Mouse (Mus musculus): ENCODE measurements around the gene Fam163a. TPM values are rescaled to one million over a fixed set of nuclear protein-coding genes. Genes with fewer than 3 reads are reported as not detected.
A peak's percentile ranks its signal among the peaks of the same experiment; 100 is the strongest.

Gene Fam163a
- polyA plus RNA-seq, 1 experiment from 2014 or later: 4.2 TPM

DNA sequence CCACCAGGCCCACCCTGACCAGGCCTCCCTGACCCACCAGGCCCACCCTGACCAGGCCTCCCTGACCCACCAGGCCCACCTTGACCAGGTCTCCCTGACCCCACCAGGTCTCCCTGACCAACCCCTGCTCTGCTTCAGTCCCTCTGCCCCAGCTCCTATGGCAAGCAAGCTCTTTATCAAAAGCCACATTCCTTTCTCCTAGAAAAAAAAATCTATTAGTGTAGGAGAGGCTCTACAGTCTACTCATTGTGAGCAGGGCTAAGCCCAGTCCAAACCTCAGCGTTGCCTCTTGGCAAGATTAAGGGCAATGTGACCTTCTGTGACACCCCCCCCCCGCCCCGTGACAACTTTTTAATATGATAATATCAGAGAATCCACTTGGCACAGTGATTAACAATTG is 120.2 kb downstream of the Fam163a start:
- no peaks in the 10 kb centered on the region for H3K9me3 ChIP-seq (replicated peaks; ENCODE audit: control insufficient read depth, low read length)
- no peaks in the 10 kb centered on the region for H3K4me1 ChIP-seq (ENCODE audit: control insufficient read depth, insufficient read depth, low read length)
- WGBS: 54% methylated on average over 3 of the region's 3 CpGs
- no peak for ATAC-seq (ENCODE audit: insufficient read depth, low FRiP score)
- no peak overlapping the region for H3K4me3 ChIP-seq (replicated peaks; ENCODE audit: low read length)
- no peaks in the 10 kb centered on the region for H3K36me3 ChIP-seq (ENCODE audit: control insufficient read depth, insufficient read depth, low read length)
- H3K9ac ChIP-seq (ENCODE audit: low read length): no peak overlapping the region
- H3K27ac ChIP-seq (ENCODE audit: low read length): no peak overlapping the region
- no peaks in the 10 kb centered on the region for H3K27me3 ChIP-seq (ENCODE audit: control insufficient read depth, insufficient read depth, low read length)
- H3K4me2 ChIP-seq (ENCODE audit: low read depth, low read length): no peak overlapping the region

DNA sequence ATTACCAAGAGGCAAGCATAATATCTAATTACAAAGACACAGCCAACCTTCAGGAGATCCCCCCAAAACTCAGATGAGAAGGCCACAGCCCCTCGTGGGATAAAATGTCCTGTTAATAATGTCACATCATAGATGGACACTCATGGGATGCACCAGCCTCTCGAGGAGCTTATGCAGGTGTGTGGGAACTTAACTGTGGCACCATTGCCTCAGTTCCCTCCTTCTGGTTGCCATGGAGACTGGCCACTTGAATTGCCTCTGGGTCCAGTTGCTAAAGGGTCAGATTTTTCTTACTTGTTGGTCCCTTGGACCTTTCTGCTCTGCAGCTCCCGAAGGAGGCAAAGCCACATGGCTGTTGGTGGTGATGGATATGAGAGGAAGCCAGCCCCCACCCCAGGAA is 127.2 kb downstream of the Fam163a start:
- no peak overlapping the region for H3K4me3 ChIP-seq (replicated peaks; ENCODE audit: low read length)
- H3K9me3 ChIP-seq (replicated peaks; ENCODE audit: control insufficient read depth, low read length): no peaks in the 10 kb centered on the region
- H3K4me1 ChIP-seq (ENCODE audit: control insufficient read depth, insufficient read depth, low read length): 0 out of 2 replicates have a peak, but pooled peaks cover 4% of the 10 kb centered on the region
- no peaks in the 10 kb centered on the region for H3K27me3 ChIP-seq (ENCODE audit: control insufficient read depth, insufficient read depth, low read length)
- no peak for ATAC-seq (ENCODE audit: insufficient read depth, low FRiP score)
- H3K27ac ChIP-seq (ENCODE audit: low read length): no peak overlapping the region
- 66% methylated on average over 3 of the region's 3 CpGs for WGBS
- H3K4me2 ChIP-seq (ENCODE audit: low read depth, low read length): no peak overlapping the region
- no peaks in the 10 kb centered on the region for H3K36me3 ChIP-seq (ENCODE audit: control insufficient read depth, insufficient read depth, low read length)
- no peak overlapping the region for H3K9ac ChIP-seq (ENCODE audit: low read length)

DNA sequence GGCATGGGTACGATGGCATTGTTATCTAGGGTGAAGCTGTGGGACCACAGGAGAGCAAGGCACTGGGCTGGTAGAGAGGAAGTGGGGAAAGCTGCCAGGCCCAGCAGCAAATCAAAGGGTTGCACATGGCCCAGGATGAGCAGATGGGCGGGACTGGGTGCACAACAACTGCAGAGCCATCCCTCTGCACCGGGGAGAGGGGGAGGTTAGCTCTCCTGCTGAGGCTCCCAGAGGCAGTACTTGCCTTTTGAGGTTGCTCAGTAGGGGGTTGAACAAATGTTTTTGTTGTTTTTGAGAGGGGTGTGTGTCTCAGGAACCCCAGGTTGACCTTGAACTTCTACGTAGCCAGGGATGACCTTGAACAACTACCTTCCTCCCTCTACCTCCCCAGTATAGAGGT is 128.4 kb downstream of the Fam163a start:
- Histone ChIP-seq H3K27me3 (ENCODE audit: control insufficient read depth, insufficient read depth, low read length) (no peaks in the 10 kb centered on the region), H3K4me2 (ENCODE audit: low read depth, low read length) (no peak overlapping the region), H3K4me3 (replicated peaks; ENCODE audit: low read length) (no peak overlapping the region), H3K36me3 (ENCODE audit: control insufficient read depth, insufficient read depth, low read length) (no peaks in the 10 kb centered on the region), H3K4me1 (ENCODE audit: control insufficient read depth, insufficient read depth, low read length) (0 out of 2 replicates have a peak, but pooled peaks cover 4% of the 10 kb centered on the region), H3K9me3 (replicated peaks; ENCODE audit: control insufficient read depth, low read length) (no peaks in the 10 kb centered on the region), H3K9ac (ENCODE audit: low read length) (no peak overlapping the region), H3K27ac (ENCODE audit: low read length) (no peak overlapping the region)
- ATAC-seq (ENCODE audit: insufficient read depth, low FRiP score): no peak
- 59% methylated on average over 4 of the region's 4 CpGs for WGBS

DNA sequence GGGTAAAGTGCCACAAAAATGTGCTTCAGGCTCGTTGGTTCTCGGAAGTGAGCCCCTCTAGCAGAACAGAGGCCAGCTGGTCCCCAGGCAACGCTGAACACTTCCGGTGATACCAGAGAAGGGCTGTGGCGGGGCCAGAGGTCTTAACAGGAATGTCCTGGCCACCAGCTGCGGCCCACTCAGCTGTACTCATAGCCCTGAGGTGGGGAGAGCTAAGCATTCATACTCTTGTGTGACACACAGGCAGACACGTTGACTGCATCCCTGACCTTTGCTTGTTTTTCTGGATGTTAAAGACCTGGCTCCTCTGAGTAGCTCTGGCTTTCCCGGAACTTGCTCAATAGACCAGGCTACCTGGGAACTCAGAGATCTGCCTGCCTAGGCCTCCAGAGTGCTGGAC is 130.3 kb downstream of the Fam163a start:
- Histone ChIP-seq H3K9me3 (replicated peaks; ENCODE audit: control insufficient read depth, low read length) (no peaks in the 10 kb centered on the region), H3K27ac (ENCODE audit: low read length) (no peak overlapping the region), H3K27me3 (ENCODE audit: control insufficient read depth, insufficient read depth, low read length) (no peaks in the 10 kb centered on the region), H3K4me3 (replicated peaks; ENCODE audit: low read length) (no peak overlapping the region), H3K4me2 (ENCODE audit: low read depth, low read length) (no peak overlapping the region), H3K4me1 (ENCODE audit: control insufficient read depth, insufficient read depth, low read length) (0 out of 2 replicates have a peak, but pooled peaks cover 4% of the 10 kb centered on the region), H3K36me3 (ENCODE audit: control insufficient read depth, insufficient read depth, low read length) (no peaks in the 10 kb centered on the region), H3K9ac (ENCODE audit: low read length) (no peak overlapping the region)
- WGBS: 39% methylated on average over 8 of the region's 8 CpGs
- ATAC-seq (ENCODE audit: insufficient read depth, low FRiP score): no peak

DNA sequence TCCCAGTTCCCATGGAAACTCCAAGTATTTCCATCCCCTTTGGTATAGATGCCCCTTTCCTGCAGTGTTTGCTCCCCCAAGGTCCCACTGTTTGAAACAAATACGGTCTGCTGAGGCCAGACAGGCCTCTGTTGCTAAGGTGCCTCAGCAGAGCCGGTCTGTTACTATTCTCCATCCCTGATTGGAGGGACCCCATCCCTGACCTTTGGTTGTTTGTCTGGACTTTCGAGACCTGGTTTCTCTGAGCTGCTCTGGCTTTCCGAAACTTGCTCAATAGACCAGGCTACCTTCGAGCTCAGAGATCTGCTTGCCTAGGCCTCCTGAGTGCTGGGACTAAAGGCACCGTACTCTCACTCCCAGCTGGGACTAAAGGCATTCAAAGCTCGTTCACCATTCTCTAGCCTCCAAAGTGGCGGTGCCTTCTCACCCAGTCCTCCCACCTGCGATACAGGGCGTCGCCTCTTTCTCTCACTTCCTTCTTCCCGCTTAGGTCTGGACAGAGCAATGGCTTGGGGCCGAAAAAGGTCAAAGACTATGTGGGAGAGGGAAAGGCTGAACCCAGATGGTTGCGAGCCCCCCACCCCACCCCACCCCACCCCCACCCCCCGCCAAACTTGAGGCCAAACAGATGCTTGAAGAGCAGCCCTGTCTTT is 131.5 kb downstream of the Fam163a start:
- no peak for ATAC-seq (ENCODE audit: insufficient read depth, low FRiP score)
- no peak overlapping the region for H3K27ac ChIP-seq (ENCODE audit: low read length)
- H3K27me3 ChIP-seq (ENCODE audit: control insufficient read depth, insufficient read depth, low read length): no peaks in the 10 kb centered on the region
- no peak overlapping the region for H3K4me3 ChIP-seq (replicated peaks; ENCODE audit: low read length)
- no peaks in the 10 kb centered on the region for H3K9me3 ChIP-seq (replicated peaks; ENCODE audit: control insufficient read depth, low read length)
- H3K9ac ChIP-seq (ENCODE audit: low read length): no peak overlapping the region
- H3K4me1 ChIP-seq (ENCODE audit: control insufficient read depth, insufficient read depth, low read length): 0 out of 2 replicates have a peak, but pooled peaks cover 4% of the 10 kb centered on the region
- no peak overlapping the region for H3K4me2 ChIP-seq (ENCODE audit: low read depth, low read length)
- H3K36me3 ChIP-seq (ENCODE audit: control insufficient read depth, insufficient read depth, low read length): no peaks in the 10 kb centered on the region
- 54% methylated on average over 15 of the region's 15 CpGs for WGBS

DNA sequence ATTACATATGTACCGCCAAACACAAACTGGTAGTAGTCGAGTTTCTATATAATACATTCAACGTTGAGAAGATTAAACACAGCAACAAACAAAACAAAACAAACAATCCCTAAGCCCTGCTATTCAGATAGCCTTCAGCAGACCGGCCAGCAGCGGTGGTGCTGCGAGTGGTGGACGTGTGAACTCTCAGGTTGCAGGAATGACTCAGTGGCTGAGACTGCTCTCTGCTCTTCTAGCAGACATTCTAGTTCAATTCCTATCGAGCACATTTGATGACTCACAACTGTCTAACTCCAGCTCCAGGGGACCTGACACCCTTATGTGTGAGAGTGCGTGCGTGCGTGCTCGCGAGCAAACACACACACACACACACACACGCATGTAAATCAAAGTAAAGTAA is 134.7 kb downstream of the Fam163a start:
- 0 out of 2 replicates have a peak, but pooled peaks have one; percentile 44 for ATAC-seq (ENCODE audit: insufficient read depth, low FRiP score)
- 67% methylated on average over 14 of the region's 14 CpGs for WGBS
- no peak overlapping the region for H3K9ac ChIP-seq (ENCODE audit: low read length)
- peaks cover 10% of the 10 kb centered on the region; the same call in 1 of the 2 replicates for H3K36me3 ChIP-seq (ENCODE audit: control insufficient read depth, insufficient read depth, low read length)
- no peak overlapping the region for H3K4me2 ChIP-seq (ENCODE audit: low read depth, low read length)
- no peak overlapping the region for H3K27ac ChIP-seq (ENCODE audit: low read length)
- H3K27me3 ChIP-seq (ENCODE audit: control insufficient read depth, insufficient read depth, low read length): no peaks in the 10 kb centered on the region
- no peak overlapping the region for H3K4me3 ChIP-seq (replicated peaks; ENCODE audit: low read length)
- H3K4me1 ChIP-seq (ENCODE audit: control insufficient read depth, insufficient read depth, low read length): 0 out of 2 replicates have a peak, but pooled peaks cover 4% of the 10 kb centered on the region
- H3K9me3 ChIP-seq (replicated peaks; ENCODE audit: control insufficient read depth, low read length): no peaks in the 10 kb centered on the region

DNA sequence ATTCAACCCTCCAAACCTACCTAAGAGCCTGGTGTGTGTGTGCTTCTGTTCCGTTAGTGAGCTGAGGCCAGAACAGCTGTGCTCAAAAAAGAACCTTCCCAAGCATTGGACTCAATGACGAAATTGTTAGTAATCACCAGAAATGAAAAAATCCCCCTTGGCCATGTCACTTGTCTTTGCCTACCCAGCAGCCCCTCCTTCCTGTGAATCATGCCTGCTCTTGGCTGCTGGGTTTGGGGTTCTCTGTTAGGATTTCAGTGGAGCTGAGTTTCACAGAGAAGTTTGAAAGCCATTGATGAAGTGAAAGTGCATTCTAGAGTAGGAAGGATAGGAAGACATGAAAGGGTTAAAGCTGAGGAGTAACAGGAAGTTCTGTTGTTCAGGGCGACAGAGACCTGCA is 138.7 kb downstream of the Fam163a start:
- Histone ChIP-seq H3K27ac (ENCODE audit: low read length) (no peak overlapping the region), H3K36me3 (ENCODE audit: control insufficient read depth, insufficient read depth, low read length) (peaks cover 20% of the 10 kb centered on the region; the same call in 1 of the 2 replicates), H3K4me1 (ENCODE audit: control insufficient read depth, insufficient read depth, low read length) (no peaks in the 10 kb centered on the region), H3K27me3 (ENCODE audit: control insufficient read depth, insufficient read depth, low read length) (no peaks in the 10 kb centered on the region), H3K4me2 (ENCODE audit: low read depth, low read length) (no peak overlapping the region), H3K9me3 (replicated peaks; ENCODE audit: control insufficient read depth, low read length) (no peaks in the 10 kb centered on the region), H3K4me3 (replicated peaks; ENCODE audit: low read length) (no peak overlapping the region), H3K9ac (ENCODE audit: low read length) (no peak overlapping the region)
- WGBS: 54% methylated on average over 3 of the region's 3 CpGs
- no peak for ATAC-seq (ENCODE audit: insufficient read depth, low FRiP score)

DNA sequence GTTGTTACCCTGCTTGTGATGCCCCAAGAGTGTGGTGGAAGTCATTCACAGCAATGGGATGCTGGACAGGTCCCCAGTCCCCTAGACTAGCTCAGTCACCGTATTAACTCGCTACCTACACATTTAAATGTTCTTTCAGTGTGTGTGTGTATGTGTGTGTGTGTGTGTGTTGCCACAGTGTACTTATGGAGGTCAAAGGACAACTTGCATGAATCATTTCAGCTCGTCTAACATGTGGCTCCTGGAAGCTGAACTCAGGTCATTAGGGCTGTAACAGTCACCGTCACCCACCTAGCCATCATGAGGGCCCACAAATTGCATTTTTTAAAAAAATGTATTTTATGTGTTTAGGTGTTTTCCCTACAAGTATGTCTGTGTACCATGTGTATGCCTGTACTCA is 142.6 kb downstream of the Fam163a start:
- ATAC-seq (ENCODE audit: insufficient read depth, low FRiP score): no peak
- 82% methylated on average over 4 of the region's 4 CpGs for WGBS
- Histone ChIP-seq H3K4me1 (ENCODE audit: control insufficient read depth, insufficient read depth, low read length) (no peaks in the 10 kb centered on the region), H3K4me3 (replicated peaks; ENCODE audit: low read length) (no peak overlapping the region), H3K4me2 (ENCODE audit: low read depth, low read length) (no peak overlapping the region), H3K36me3 (ENCODE audit: control insufficient read depth, insufficient read depth, low read length) (peaks cover 20% of the 10 kb centered on the region; the same call in 1 of the 2 replicates), H3K9ac (ENCODE audit: low read length) (no peak overlapping the region), H3K9me3 (replicated peaks; ENCODE audit: control insufficient read depth, low read length) (no peaks in the 10 kb centered on the region), H3K27ac (ENCODE audit: low read length) (no peak overlapping the region), H3K27me3 (ENCODE audit: control insufficient read depth, insufficient read depth, low read length) (no peaks in the 10 kb centered on the region)

DNA sequence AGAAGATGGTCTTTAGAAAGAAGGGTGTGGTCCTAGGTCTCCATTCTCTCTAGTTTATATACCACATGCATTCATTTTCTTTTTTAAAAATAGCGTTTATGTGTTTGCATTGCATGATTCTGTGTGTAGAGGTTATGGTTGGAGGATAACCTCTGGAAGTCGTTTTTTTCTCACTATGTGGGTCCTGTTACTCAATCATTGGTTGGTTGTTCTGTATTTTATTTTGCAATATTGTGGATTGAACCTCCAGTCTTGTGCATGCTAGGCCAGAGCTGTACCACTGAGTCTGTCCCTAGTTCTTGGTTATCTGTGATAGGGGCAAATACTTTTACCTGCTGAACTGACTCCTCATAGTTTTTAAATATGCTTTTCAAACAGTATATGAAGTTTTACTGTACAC is 146.6 kb downstream of the Fam163a start:
- H3K27me3 ChIP-seq (ENCODE audit: control insufficient read depth, insufficient read depth, low read length): no peaks in the 10 kb centered on the region

More for the DNA sequence above, 146.6 kb downstream of the Fam163a start:
- 70% methylated on average over 2 of the region's 2 CpGs for WGBS
- Histone ChIP-seq H3K9me3 (replicated peaks; ENCODE audit: control insufficient read depth, low read length) (no peaks in the 10 kb centered on the region), H3K4me3 (replicated peaks; ENCODE audit: low read length) (no peak overlapping the region), H3K27ac (ENCODE audit: low read length) (no peak overlapping the region), H3K4me2 (ENCODE audit: low read depth, low read length) (no peak overlapping the region), H3K9ac (ENCODE audit: low read length) (no peak overlapping the region), H3K36me3 (ENCODE audit: control insufficient read depth, insufficient read depth, low read length) (peaks cover 4% of the 10 kb centered on the region; the same call in 1 of the 2 replicates), H3K4me1 (ENCODE audit: control insufficient read depth, insufficient read depth, low read length) (no peaks in the 10 kb centered on the region)
- ATAC-seq (ENCODE audit: insufficient read depth, low FRiP score): no peak

Data from stomach, embryonic 16.5 days (tissue).